Mouse (Mus musculus): ENCODE data around the gene Pitpna. TPM values are rescaled to one million over a fixed set of nuclear protein-coding genes. Genes with fewer than 3 reads are reported as not detected.

The Pitpna gene
- polyA plus RNA-seq, 1 experiment from 2014 or later: 90.5 TPM

DNA sequence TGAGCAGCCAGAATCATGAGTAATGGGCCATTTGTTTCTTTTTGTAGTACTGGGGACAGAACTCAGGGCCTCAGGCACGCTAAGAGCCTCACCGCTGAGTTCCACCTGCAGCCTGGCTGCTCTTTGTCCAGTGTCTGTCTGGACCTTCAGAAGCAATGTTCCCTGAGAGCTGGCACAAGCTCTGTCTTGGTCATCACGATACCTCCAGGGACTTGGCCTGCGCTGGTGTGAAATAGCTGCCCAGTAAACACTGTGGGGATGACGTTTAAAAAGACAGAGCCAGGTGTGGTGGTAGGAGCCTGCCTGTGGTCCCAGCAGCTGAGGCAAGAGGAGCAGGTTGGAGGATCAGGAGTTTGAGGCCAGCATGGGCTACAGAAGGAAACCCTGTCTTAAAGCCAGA lies 9.3 kb upstream of the Pitpna start:
- no peak overlapping the region for H3K4me3 ChIP-seq (ENCODE audit: low read depth, low read length)
- H3K27me3 ChIP-seq (ENCODE audit: control insufficient read depth, insufficient read depth, low read length): no peaks in the 10 kb centered on the region
- ATAC-seq (ENCODE audit: insufficient read depth, low FRiP score, low TSS enrichment) (no peak), DNase-seq (ENCODE audit: low spot score) (no peak)
- no peak overlapping the region for H3K27ac ChIP-seq (ENCODE audit: low read depth, low read length)
- 72% methylated on average over 5 of the region's 5 CpGs for WGBS
- H3K4me1 ChIP-seq (ENCODE audit: control insufficient read depth, insufficient read depth, low read length): no peaks in the 10 kb centered on the region
- H3K4me2 ChIP-seq (ENCODE audit: low read depth): no peak overlapping the region
- H3K9ac ChIP-seq (ENCODE audit: low read length): no peak overlapping the region
- no peaks in the 10 kb centered on the region for H3K9me3 ChIP-seq (ENCODE audit: control insufficient read depth, low read length)
- no peaks in the 10 kb centered on the region for H3K36me3 ChIP-seq (ENCODE audit: control insufficient read depth, insufficient read depth, low read length)

DNA sequence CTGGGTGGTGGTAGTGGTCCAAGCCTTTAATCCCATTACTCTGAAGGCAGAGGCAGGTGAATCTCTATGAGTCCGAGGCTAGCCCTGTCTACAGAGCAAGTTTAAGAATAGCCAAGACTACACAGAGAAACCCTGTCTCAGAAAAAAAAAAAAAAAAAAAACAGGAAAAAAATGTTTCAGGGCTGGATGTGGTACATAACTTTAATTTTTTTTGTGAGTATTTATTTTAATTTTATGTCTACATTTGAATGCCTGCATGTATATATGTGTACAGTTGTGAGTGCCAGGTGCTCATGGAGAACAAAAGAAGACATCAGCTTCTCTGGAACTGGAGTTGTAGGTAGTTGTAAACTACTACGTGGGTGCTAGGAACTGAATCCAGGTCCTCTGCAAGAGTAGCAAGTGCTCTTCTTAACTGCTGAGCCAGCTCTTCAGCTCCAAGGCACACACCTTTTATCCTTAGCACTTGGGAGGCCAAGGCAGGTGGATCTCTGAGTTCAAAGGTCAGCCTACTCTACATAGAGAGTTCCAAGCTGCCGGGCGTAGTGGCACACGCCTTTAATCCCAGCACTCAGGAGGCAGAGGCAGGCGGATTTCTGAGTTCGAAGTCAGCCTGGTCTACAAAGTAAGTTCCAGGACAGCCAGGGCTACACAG lies 6.3 kb upstream of the Pitpna start:
- Histone ChIP-seq H3K4me2 (ENCODE audit: low read depth) (no peak overlapping the region), H3K27me3 (ENCODE audit: control insufficient read depth, insufficient read depth, low read length) (no peaks in the 10 kb centered on the region), H3K4me1 (ENCODE audit: control insufficient read depth, insufficient read depth, low read length) (no peaks in the 10 kb centered on the region), H3K9me3 (ENCODE audit: control insufficient read depth, low read length) (no peaks in the 10 kb centered on the region), H3K36me3 (ENCODE audit: control insufficient read depth, insufficient read depth, low read length) (no peaks in the 10 kb centered on the region), H3K27ac (ENCODE audit: low read depth, low read length) (no peak overlapping the region), H3K9ac (ENCODE audit: low read length) (no peak overlapping the region), H3K4me3 (ENCODE audit: low read depth, low read length) (no peak overlapping the region)
- ATAC-seq (ENCODE audit: insufficient read depth, low FRiP score, low TSS enrichment): no peak
- DNase-seq (ENCODE audit: low spot score): no peak
- 95% methylated on average over 7 of the region's 7 CpGs for WGBS

DNA sequence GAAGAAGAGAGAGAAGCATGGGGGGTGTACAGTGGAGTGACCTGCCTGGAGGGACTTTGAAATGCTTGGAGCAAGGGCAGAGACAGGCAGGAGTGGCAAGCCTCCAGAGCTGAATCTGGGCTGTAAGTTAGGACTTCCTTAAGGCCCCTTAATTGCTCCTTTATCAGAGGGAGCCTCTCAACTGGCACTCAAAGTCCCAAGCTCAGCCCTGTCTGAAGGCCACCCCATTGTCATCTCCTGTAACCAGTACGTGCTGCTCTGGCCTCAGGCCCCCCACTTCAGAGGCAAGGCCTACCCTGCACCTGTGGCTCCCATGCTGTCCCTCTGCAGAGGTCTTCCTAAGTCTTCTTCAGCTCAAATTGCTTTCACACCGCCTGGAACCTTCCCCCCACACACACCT lies 4.4 kb upstream of the Pitpna start:
- Histone ChIP-seq H3K9me3 (ENCODE audit: control insufficient read depth, low read length) (no peaks in the 10 kb centered on the region), H3K27me3 (ENCODE audit: control insufficient read depth, insufficient read depth, low read length) (no peaks in the 10 kb centered on the region), H3K27ac (ENCODE audit: low read depth, low read length) (no peak overlapping the region), H3K4me1 (ENCODE audit: control insufficient read depth, insufficient read depth, low read length) (no peaks in the 10 kb centered on the region; the same call in 1 of the 2 replicates), H3K9ac (ENCODE audit: low read length) (no peak overlapping the region), H3K4me2 (ENCODE audit: low read depth) (no peak overlapping the region), H3K36me3 (ENCODE audit: control insufficient read depth, insufficient read depth, low read length) (no peaks in the 10 kb centered on the region), H3K4me3 (ENCODE audit: low read depth, low read length) (no peak overlapping the region)
- WGBS: 69% methylated on average over 2 of the region's 2 CpGs
- ATAC-seq (ENCODE audit: insufficient read depth, low FRiP score, low TSS enrichment) (no peak), DNase-seq (ENCODE audit: low spot score) (no peak)

DNA sequence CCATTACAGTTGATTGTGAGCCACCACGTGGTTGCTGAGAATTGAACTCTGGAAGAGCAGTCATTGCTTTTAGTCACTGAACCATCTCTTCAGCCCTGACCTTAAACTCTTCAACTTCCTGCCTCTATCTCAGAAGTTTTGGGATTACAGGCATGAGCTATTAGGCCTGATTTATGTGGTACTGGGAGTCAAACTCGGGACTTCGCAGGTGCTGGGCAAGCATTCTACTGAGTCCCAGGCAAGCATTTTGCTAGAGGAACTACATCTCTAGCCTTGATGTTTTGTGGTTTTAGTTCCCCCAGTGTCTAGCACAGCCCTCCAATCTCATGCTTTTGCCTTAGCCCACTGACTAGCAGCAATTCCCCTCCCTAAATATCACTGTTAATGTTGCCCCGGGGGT lies 2.8 kb upstream of the Pitpna start:
- Histone ChIP-seq H3K9me3 (ENCODE audit: control insufficient read depth, low read length) (no peaks in the 10 kb centered on the region), H3K4me3 (ENCODE audit: low read depth, low read length) (no peak overlapping the region), H3K4me2 (ENCODE audit: low read depth) (no peak overlapping the region), H3K9ac (ENCODE audit: low read length) (no peak overlapping the region), H3K27ac (ENCODE audit: low read depth, low read length) (no peak overlapping the region), H3K36me3 (ENCODE audit: control insufficient read depth, insufficient read depth, low read length) (no peaks in the 10 kb centered on the region), H3K27me3 (ENCODE audit: control insufficient read depth, insufficient read depth, low read length) (no peaks in the 10 kb centered on the region), H3K4me1 (ENCODE audit: control insufficient read depth, insufficient read depth, low read length) (peaks cover 10% of the 10 kb centered on the region)
- ATAC-seq (ENCODE audit: insufficient read depth, low FRiP score, low TSS enrichment): no peak
- no peak for DNase-seq (ENCODE audit: low spot score)
- WGBS: 70% methylated on average over 4 of the region's 4 CpGs

DNA sequence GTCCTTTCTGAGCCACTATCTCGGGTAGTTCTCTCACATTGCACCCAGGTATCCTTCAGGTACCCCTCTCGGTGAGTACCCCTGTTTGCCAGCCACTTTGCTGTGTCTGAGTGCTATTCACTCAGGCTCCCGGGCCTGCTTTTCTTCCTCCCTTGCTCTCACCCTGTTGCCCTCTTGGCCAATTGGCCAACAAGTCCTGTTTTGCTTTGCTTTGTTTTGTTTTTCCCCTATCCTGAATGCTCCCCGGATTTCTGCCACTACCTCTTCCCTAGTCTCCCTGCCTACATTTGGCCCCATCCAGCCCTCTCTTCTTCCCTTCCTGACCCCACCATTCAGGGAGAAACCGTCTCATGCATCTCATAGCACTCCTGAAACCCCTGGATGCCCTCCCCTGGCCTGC lies 1.9 kb upstream of the Pitpna start:
- DNase-seq (ENCODE audit: low spot score) (no peak), ATAC-seq (ENCODE audit: insufficient read depth, low FRiP score, low TSS enrichment) (no peak)
- Histone ChIP-seq H3K4me1 (ENCODE audit: control insufficient read depth, insufficient read depth, low read length) (peaks cover 10% of the 10 kb centered on the region), H3K27me3 (ENCODE audit: control insufficient read depth, insufficient read depth, low read length) (no peaks in the 10 kb centered on the region), H3K9ac (ENCODE audit: low read length) (no peak overlapping the region), H3K4me3 (ENCODE audit: low read depth, low read length) (no peak overlapping the region), H3K27ac (ENCODE audit: low read depth, low read length) (no peak overlapping the region), H3K9me3 (ENCODE audit: control insufficient read depth, low read length) (no peaks in the 10 kb centered on the region), H3K36me3 (ENCODE audit: control insufficient read depth, insufficient read depth, low read length) (no peaks in the 10 kb centered on the region), H3K4me2 (ENCODE audit: low read depth) (no peak overlapping the region)
- 71% methylated on average over 5 of the region's 5 CpGs for WGBS

DNA sequence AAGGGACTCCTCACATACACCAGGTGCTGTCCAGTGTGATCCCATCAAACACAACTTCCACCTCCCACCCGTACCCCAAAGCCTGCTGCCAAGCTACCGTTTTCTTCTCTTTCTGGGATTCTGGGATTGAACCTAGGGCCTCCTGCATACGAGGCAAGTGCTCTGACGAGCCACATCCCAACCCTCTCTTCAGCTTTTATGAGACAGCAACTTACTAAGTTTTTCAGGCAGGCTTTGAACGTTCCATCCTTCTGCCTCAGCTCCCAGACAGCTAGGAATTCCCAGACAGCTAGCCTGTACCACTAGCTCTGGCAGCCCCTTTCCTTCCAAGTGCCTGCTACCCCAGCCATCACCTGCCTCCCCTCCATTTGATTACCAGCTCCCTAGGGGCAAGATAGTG lies 934 bp upstream of the Pitpna start:
- no peak overlapping the region for H3K4me3 ChIP-seq (ENCODE audit: low read depth, low read length)
- no peak for DNase-seq (ENCODE audit: low spot score)
- H3K4me2 ChIP-seq (ENCODE audit: low read depth): no peak overlapping the region
- H3K27me3 ChIP-seq (ENCODE audit: control insufficient read depth, insufficient read depth, low read length): no peaks in the 10 kb centered on the region
- no peak overlapping the region for H3K27ac ChIP-seq (ENCODE audit: low read depth, low read length)
- peaks cover 10% of the 10 kb centered on the region for H3K4me1 ChIP-seq (ENCODE audit: control insufficient read depth, insufficient read depth, low read length)
- no peak overlapping the region for H3K9ac ChIP-seq (ENCODE audit: low read length)
- no peak for ATAC-seq (ENCODE audit: insufficient read depth, low FRiP score, low TSS enrichment)
- no peaks in the 10 kb centered on the region for H3K36me3 ChIP-seq (ENCODE audit: control insufficient read depth, insufficient read depth, low read length)
- WGBS: 81% methylated on average over 5 of the region's 5 CpGs
- no peaks in the 10 kb centered on the region for H3K9me3 ChIP-seq (ENCODE audit: control insufficient read depth, low read length)

DNA sequence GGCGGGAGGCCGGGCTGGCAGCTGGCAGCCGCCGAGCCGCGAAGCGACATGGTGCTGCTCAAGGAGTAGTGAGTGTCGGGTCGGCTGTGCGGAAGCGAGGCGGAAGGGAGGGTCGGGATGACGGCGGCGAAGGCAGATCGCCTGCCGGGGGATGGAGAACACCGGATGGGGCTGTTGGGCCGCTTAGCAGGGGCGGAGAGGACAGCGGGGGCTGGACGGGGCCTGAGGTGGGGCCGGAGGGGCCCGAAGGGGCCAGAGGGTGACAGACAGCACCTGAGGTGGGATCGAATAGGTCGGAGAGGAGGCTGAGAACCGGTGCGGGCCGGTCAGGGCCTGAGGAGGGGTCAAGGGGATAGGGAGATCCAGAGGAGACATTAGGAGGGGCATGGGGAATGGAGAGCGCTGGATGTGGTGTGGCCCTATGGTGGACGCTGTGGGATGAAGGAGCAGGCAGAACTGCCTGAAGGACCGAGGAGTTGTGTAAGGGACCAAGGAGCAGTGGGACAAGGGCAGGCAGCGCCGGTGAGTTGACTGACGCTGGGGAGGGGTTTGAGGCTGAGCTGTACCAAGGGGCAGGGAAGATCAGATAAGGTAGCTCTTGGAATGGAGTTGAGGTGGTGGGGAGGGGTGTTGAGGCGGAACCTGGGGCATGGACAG lies 516 bp downstream of the Pitpna start:
- no peaks in the 10 kb centered on the region for H3K27me3 ChIP-seq (ENCODE audit: control insufficient read depth, insufficient read depth, low read length)
- peak; percentile 67; the same call in 1 of the 2 replicates for ATAC-seq (ENCODE audit: insufficient read depth, low FRiP score, low TSS enrichment)
- peak overlapping the region; percentile 89 for H3K9ac ChIP-seq (ENCODE audit: low read length)
- peak overlapping the region; percentile 80 for H3K27ac ChIP-seq (ENCODE audit: low read depth, low read length)
- DNase-seq (ENCODE audit: low spot score): no peak
- 0 out of 2 replicates have a peak, but pooled peaks cover 2% of the 10 kb centered on the region for H3K36me3 ChIP-seq (ENCODE audit: control insufficient read depth, insufficient read depth, low read length)
- H3K4me1 ChIP-seq (ENCODE audit: control insufficient read depth, insufficient read depth, low read length): peaks cover 10% of the 10 kb centered on the region
- H3K4me2 ChIP-seq (ENCODE audit: low read depth): peak overlapping the region; percentile 89
- under 1% methylated on average over 35 of the region's 37 CpGs for WGBS
- H3K9me3 ChIP-seq (ENCODE audit: control insufficient read depth, low read length): no peaks in the 10 kb centered on the region
- H3K4me3 ChIP-seq (ENCODE audit: low read depth, low read length): peak overlapping the region; percentile 92

DNA sequence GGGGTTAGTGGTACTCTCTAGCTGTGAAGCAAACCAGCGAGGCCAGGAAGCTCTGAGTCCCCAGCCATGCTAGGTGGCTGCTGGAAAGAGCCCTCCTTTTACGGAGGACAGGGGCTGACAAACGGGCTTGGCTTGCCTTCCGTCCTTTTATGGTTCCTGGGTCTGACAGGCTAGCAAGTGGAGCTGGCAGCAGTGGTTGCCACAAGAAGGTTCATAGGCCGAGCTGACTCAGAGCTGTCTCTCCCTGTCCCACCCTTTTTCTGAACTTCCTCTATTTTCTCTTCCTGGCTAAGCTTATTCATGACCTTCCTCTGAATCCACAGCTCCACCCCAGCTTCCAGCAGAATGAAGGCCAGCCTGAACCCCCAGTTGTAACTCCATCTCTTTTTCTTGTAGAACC lies 4.7 kb downstream of the Pitpna start:
- Histone ChIP-seq H3K9ac (ENCODE audit: low read length) (no peak overlapping the region), H3K27me3 (ENCODE audit: control insufficient read depth, insufficient read depth, low read length) (no peaks in the 10 kb centered on the region), H3K27ac (ENCODE audit: low read depth, low read length) (no peak overlapping the region), H3K36me3 (ENCODE audit: control insufficient read depth, insufficient read depth, low read length) (peaks cover 2% of the 10 kb centered on the region; the same call in 1 of the 2 replicates), H3K4me3 (ENCODE audit: low read depth, low read length) (no peak overlapping the region), H3K4me2 (ENCODE audit: low read depth) (no peak overlapping the region), H3K9me3 (ENCODE audit: control insufficient read depth, low read length) (no peaks in the 10 kb centered on the region), H3K4me1 (ENCODE audit: control insufficient read depth, insufficient read depth, low read length) (peaks cover 10% of the 10 kb centered on the region)
- 90% methylated on average over 5 of the region's 5 CpGs for WGBS
- ATAC-seq (ENCODE audit: insufficient read depth, low FRiP score, low TSS enrichment) (no peak), DNase-seq (ENCODE audit: low spot score) (no peak)

DNA sequence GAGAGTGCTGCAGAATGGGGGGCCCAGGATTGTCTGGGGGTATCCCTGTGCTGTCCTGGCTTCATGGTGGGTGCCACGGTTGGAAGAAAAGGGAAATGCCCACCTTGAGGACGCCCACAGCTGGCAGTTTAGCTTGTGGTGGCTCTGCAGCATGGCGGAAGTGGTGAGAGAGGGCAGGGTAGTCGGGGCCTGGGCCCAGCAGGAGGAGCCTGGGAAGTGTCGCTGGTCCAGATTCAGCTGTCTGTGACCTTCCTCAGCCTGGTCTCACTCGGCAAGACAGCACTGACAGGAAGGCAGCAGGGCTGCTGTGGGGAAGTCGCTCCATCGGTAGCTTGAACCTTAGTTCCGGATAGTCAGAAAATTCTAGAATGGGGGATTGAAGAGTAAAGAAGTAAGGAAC lies 6.5 kb downstream of the Pitpna start:
- peaks cover under 1% of the 10 kb centered on the region for H3K4me1 ChIP-seq (ENCODE audit: control insufficient read depth, insufficient read depth, low read length)
- H3K27ac ChIP-seq (ENCODE audit: low read depth, low read length): no peak overlapping the region
- H3K36me3 ChIP-seq (ENCODE audit: control insufficient read depth, insufficient read depth, low read length): peaks cover 4% of the 10 kb centered on the region; the same call in 1 of the 2 replicates
- H3K4me2 ChIP-seq (ENCODE audit: low read depth): no peak overlapping the region
- ATAC-seq (ENCODE audit: insufficient read depth, low FRiP score, low TSS enrichment): no peak
- no peaks in the 10 kb centered on the region for H3K9me3 ChIP-seq (ENCODE audit: control insufficient read depth, low read length)
- no peaks in the 10 kb centered on the region for H3K27me3 ChIP-seq (ENCODE audit: control insufficient read depth, insufficient read depth, low read length)
- no peak for DNase-seq (ENCODE audit: low spot score)
- H3K9ac ChIP-seq (ENCODE audit: low read length): no peak overlapping the region
- 85% methylated on average over 9 of the region's 9 CpGs for WGBS
- no peak overlapping the region for H3K4me3 ChIP-seq (ENCODE audit: low read depth, low read length)

All from neural tube, embryonic 11.5 days (tissue).